Mouse (Mus musculus) olfactory bulb, adult 2 months (tissue): ENCODE measurements around the gene Ppfia1. TPM values are rescaled to one million over a fixed set of nuclear protein-coding genes. Genes with fewer than 3 reads are reported as not detected.

Experiments used
- H3K27ac ChIP-seq: fragments of 200-500 bp; 2 replicates; pipeline ENCODE4 v1.5.1; 2012; ENCODE audit warnings: low read depth, low read length; ENCODE audit not compliant: insufficient read depth
- H3K4me1 ChIP-seq: fragments of 200-500 bp; 2 replicates; pipeline ENCODE4 v1.6.1; 2012; ENCODE audit warnings: low read length; ENCODE audit not compliant: control insufficient read depth, insufficient read depth
- H3K4me3 ChIP-seq: fragments of 200-500 bp; 2 replicates; pipeline ENCODE4 v1.5.1; 2012; ENCODE audit warnings: mild to moderate bottlenecking, low read depth, low read length, moderate library complexity; ENCODE audit not compliant: insufficient read depth
- CTCF ChIP-seq: fragments of 200-500 bp; IDR thresholded peaks from 2 replicates; pipeline ENCODE4 v1.5.1; 2012; ENCODE audit warnings: low read depth, mild to moderate bottlenecking, low read length, moderate library complexity; ENCODE audit not compliant: insufficient read depth
- POLR2A ChIP-seq: fragments of 200-500 bp; IDR thresholded peaks from 2 replicates; pipeline ENCODE4 v1.6.1; 2012; ENCODE audit warnings: mild to moderate bottlenecking, low read depth, low read length, moderate library complexity; ENCODE audit not compliant: insufficient read depth
- WGBS: fragments of 180-500 bp; shearing (Covaris S2); methylation state at CpG from one replicate; pipeline ENCODE4 v1.1.7; 2018; 5-methylcytosine and 5-hydroxymethylcytosine counted together
- polyA plus RNA-seq: library from polyadenylated mRNA; stranded (reverse); fragments of >200 nt; gene quantifications from 2 replicates; pipeline ENCODE4 v1.2.4, GENCODE M21; 2012; ENCODE audit warnings: low replicate concordance; ENCODE audit not compliant: missing spikeins, insufficient read depth, insufficient read length

Gene Ppfia1
- polyA plus RNA-seq, 1 experiment: not detected

DNA sequence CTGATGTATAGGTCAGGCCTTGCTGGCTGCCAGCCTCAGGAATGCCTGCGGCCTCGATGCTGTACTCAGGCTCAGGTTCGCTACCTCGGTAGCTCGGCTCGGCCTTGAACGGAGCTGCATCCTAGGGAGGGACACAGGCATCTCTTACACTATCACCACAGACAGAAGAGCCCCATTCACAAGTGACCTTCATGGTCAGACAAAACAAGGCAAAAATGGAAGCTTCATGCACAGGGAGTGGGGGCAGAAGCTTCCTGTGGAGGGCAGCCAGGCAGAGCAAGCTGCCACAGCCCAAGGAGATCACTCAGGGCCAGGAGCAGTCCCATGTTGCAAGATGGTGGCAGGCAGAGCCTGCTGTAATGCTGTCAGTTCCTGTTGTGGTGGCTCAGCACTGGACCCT lies 114.7 kb downstream of the Ppfia1 start:
- 97% methylated on average over 7 of the region's 7 CpGs for WGBS
- no peak overlapping the region for H3K4me3 ChIP-seq
- no peak overlapping the region for H3K27ac ChIP-seq
- no peak for TF ChIP-seq POLR2A
- no peak for TF ChIP-seq CTCF
- H3K4me1 ChIP-seq: peaks cover 8% of the 10 kb centered on the region

DNA sequence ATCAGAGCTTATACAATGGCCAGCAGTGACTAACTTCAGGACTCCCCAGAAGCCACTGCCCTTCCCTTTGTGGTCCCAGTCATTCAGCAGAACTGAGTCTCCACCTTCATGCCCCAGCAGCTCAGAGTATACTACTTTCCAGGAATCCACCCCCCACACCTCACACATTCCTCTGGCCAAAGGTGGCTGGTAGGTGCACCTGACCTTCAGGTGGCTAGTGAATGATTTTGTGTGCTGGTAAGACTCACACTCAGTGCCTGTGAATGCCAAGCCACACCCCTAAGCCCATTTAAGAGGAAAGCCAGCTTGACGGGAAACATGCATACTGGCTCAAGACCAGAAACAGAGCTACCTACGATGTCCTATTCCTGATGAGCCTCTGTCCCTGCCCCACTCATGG lies 120.6 kb downstream of the Ppfia1 start:
- Histone ChIP-seq H3K27ac (no peak overlapping the region), H3K4me3 (no peak overlapping the region), H3K4me1 (no peaks in the 10 kb centered on the region)
- no peak for TF ChIP-seq CTCF
- no peak for TF ChIP-seq POLR2A
- WGBS: 85% methylated on average over 2 of the region's 2 CpGs

DNA sequence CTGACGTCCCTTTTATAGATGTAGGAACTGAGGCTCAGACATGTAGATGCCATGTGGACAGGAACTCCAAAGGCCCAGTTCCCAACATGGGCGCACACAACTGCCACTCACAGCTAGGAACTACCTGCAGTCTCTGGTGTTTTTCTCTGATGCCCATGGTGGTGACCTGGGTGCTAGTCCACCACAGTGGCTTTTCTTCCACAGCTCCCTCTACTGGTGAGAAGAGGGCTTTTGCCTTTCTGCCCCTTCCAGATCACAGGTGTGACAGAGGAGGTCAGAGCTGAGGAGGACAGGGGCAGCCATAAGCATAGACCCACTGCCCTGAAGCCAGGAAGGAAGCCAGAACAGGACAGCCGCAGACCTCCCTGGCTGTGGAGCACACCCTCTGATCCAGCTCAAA lies 126.1 kb downstream of the Ppfia1 start:
- H3K27ac ChIP-seq: no peak overlapping the region
- no peak overlapping the region for H3K4me3 ChIP-seq
- peaks cover 16% of the 10 kb centered on the region for H3K4me1 ChIP-seq
- TF ChIP-seq CTCF (peak; percentile 41; the same call in 1 of the 2 replicates), POLR2A (no peak)
- WGBS: 88% methylated on average over 3 of the region's 3 CpGs

Other genes starting within 250 kb of the Ppfia1 start
- not detected in 2 replicates for gene Cttn, start 82.7 kb downstream of the Ppfia1 start, polyA plus RNA-seq
- gene Fadd, start 28.7 kb upstream of the Ppfia1 start, polyA plus RNA-seq: not detected in 2 replicates
- not detected in 2 replicates for gene Ano1, start 198.2 kb upstream of the Ppfia1 start, polyA plus RNA-seq